Mouse (Mus musculus) testis, adult 2 months (tissue): ENCODE data around the gene Tgif1.

Experiments used
- CTCF ChIP-seq: fragments of 200-500 bp; IDR thresholded peaks from 2 replicates; pipeline ENCODE4 v1.5.1; 2012; ENCODE audit warnings: low read depth, mild to moderate bottlenecking, inconsistent platforms, low read length, moderate library complexity; ENCODE audit not compliant: control insufficient read depth, insufficient read depth, insufficient replicate concordance
- POLR2A ChIP-seq: fragments of 200-500 bp; IDR thresholded peaks from 2 replicates; pipeline ENCODE4 v1.6.1; 2012; ENCODE audit warnings: low read depth, mild to moderate bottlenecking, inconsistent platforms, low read length, moderate library complexity; ENCODE audit not compliant: control insufficient read depth

DNA sequence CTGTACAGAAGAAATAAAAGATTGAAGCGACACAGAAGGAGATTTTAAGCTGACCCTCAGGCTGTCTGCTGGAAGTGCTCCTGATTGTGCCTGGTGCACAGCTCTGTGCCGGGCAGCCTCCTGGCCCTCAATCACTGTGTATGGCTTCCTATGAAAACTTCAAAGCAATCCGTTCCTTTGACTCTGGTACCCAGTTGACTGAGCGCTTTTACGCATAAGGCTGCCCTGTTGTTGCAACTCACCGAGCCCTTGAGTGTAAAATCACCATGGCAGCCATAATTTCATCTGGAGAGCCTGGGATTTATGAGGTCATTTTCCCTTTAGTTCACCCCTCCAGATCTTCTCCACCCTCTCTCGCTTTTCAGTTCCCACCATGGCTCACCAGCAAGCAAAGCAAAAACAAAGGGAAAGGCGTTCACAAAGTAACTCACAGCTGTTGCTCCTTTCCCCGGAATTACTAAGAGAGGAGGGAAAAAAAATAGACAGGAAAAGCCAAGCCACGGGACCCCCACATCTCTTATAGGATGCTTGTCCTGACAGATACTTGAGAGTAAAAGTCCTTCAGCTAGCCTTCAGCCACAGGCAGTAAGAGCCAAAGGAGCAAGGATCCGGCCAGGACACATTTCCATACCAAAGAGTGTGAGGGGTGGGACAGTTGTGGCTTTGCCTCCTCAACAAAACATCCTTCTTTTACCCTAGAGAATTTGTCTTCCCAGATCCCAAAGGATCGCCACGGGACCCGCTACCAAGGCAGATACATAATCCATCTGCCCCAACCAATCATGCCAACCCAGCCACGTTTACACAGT, 39.1 kb upstream of the Tgif1 start:
- no peak for TF ChIP-seq CTCF
- TF ChIP-seq POLR2A = no peak
